Mouse (Mus musculus) kidney, adult 2 months (tissue): Measurements from ENCODE around the gene Fam198a.

ENCODE experiments used
- CTCF ChIP-seq: fragments of 200-500 bp; conservative IDR thresholded peaks from 2 replicates; pipeline ENCODE4 v1.5.1; 2011; ENCODE audit warnings: low read depth, mild to moderate bottlenecking, control low read depth, low read length, moderate library complexity, mixed read lengths; ENCODE audit not compliant: insufficient read depth, insufficient read length
- POLR2A ChIP-seq: fragments of 200-500 bp; IDR thresholded peaks from one replicate; pipeline ENCODE4 v1.6.1; 2011; ENCODE audit warnings: low read depth, low read length, control low read depth

- TF ChIP-seq CTCF, result no peak; the same call in 1 of the 2 replicates
- no peak for TF ChIP-seq POLR2A
Observed at GRCm38 (mm10) chr9:121901710-121902700, 48.8 kb upstream of the Fam198a start.
